Mouse (Mus musculus) lung, embryonic 14.5 days (tissue): Measurements from ENCODE around the gene AI661453. TPM values are rescaled to one million over a fixed set of nuclear protein-coding genes. Genes with fewer than 3 reads are reported as not detected.
A peak's percentile ranks its signal among the peaks of the same experiment; 100 is the strongest.

Experiments
- ATAC-seq: fragments of 200-750 bp; cut with Nextera tagmentation; 2 replicates; pipeline ENCODE4 v1.8.0; 2017; ENCODE audit warnings: mild to moderate bottlenecking, moderate TSS enrichment, moderate library complexity; ENCODE audit not compliant: insufficient read depth
- DNase-seq: peaks from one replicate; pipeline ENCODE4 v3.0.0-alpha.2; 2015
- H3K27ac ChIP-seq: fragments of 300-500 bp; sonication (generic); 2 replicates; pipeline ENCODE4 v1.5.1; 2014; ENCODE audit warnings: low read depth, mild to moderate bottlenecking, moderate library complexity
- H3K27me3 ChIP-seq: fragments of 300-500 bp; sonication (generic); 2 replicates; pipeline ENCODE4 v1.6.1; 2014; ENCODE audit warnings: low read length, control low read depth; ENCODE audit not compliant: insufficient read depth
- H3K36me3 ChIP-seq: fragments of 300-500 bp; sonication (generic); 2 replicates; pipeline ENCODE4 v1.6.1; 2014; ENCODE audit warnings: control low read depth; ENCODE audit not compliant: insufficient read depth
- H3K4me1 ChIP-seq: fragments of 300-500 bp; sonication (generic); 2 replicates; pipeline ENCODE4 v1.6.1; 2014; ENCODE audit warnings: antibody characterized with exemption, control low read depth; ENCODE audit not compliant: insufficient read depth
- H3K4me2 ChIP-seq: fragments of 300-500 bp; sonication (generic); 2 replicates; pipeline ENCODE4 v1.6.1; 2014; ENCODE audit warnings: mild to moderate bottlenecking
- H3K4me3 ChIP-seq: fragments of 300-500 bp; sonication (generic); 2 replicates; pipeline ENCODE4 v1.5.1; 2014; ENCODE audit warnings: low read depth, low read length
- H3K9ac ChIP-seq: fragments of 300-500 bp; sonication (generic); 2 replicates; pipeline ENCODE4 v1.6.1; 2014
- H3K9me3 ChIP-seq: fragments of 300-500 bp; sonication (generic); 2 replicates; pipeline ENCODE4 v1.6.1; 2016; ENCODE audit warnings: low read depth, low read length, control low read depth
- CTCF ChIP-seq: IDR thresholded peaks from 2 replicates; pipeline ENCODE4 v1.5.1; 2016; ENCODE audit warnings: antibody characterized with exemption, low read depth
- WGBS: fragments of 180-500 bp; shearing (Covaris S2); extraction: QIAGEN DNeasy Blood & Tissue Kit; methylation state at CpG from one replicate; pipeline ENCODE4 v1.1.7; 2014; 5-methylcytosine and 5-hydroxymethylcytosine counted together
- polyA plus RNA-seq: library from polyadenylated mRNA; unstranded; fragments of >200 nt; fragmentation: Nextera tagmentation; extraction: Ambion mirVana; gene quantifications from 2 replicates; pipeline ENCODE4 v1.2.1, GENCODE M21; 2014

AI661453 gene
- polyA plus RNA-seq, 1 experiment from 2014 or later, result 2.4 TPM

DNA sequence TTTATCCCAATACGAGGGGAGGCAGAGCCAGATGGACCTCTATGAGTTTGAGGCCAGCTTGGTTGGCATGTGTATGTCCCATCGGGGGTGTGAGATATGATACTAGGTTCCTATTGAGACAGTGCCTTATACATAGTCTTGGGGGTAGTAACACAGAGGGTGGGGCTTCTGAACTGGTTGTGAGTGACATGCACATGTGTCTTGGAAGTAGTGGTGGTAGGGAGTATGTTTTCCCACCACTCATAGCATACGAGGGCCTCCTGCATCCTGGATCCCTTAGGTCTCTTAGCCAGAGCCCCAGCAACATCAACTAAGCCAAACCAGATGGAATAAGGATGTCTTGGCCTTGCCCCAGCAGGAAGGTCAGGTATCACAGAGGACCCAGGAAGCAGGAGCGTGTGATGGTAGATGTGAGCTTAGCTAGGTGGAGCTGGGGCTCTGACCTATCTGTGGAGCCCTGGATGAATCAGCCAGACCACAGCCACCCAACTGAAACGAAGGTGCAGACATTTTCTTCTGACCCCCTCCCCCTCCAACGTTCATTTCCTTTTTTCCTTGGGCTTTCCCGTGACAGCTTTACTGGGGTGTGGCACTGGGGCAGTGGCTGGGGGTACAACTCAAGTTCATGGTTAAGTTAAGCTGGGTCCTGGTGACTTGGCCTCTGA lies 78.9 kb downstream of the AI661453 start:
- TF ChIP-seq CTCF, result no peak
- DNase-seq, result no peak

DNA sequence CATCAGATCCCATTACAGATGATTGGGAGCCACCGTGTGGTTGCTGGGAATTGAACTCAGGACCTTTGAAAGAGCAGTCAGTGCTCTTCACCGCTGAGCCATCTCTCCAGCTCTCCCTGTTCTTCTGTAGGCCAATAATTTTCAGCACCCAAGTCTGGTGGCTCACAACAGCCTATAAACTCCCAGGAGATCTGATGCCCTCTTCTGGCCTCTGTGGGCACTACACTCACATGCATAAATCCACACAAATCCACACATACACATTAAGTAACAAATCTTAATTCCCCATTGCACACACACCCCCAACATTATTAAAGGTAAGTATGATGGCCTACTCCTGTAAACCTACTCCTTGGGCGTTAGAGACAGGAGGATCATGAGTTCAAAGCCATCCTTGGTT lies 79.8 kb downstream of the AI661453 start:
- peak; percentile 27 for TF ChIP-seq CTCF
- WGBS, result 94% methylated on average over 3 of the region's 3 CpGs
- Histone ChIP-seq H3K4me2 (no peak overlapping the region), H3K36me3 (no peaks in the 10 kb centered on the region), H3K9me3 (no peaks in the 10 kb centered on the region), H3K4me1 (peaks cover 31% of the 10 kb centered on the region), H3K27ac (no peak overlapping the region), H3K27me3 (no peaks in the 10 kb centered on the region), H3K9ac (no peak overlapping the region), H3K4me3 (no peak overlapping the region)
- DNase-seq (no peak), ATAC-seq (no peak)

More for the DNA sequence above, 78.9 kb downstream of the AI661453 start:
- ATAC-seq, result no peak
- 78% methylated on average over 7 of the region's 7 CpGs for WGBS
- no peak overlapping the region for H3K4me2 ChIP-seq
- no peaks in the 10 kb centered on the region for H3K27me3 ChIP-seq
- H3K36me3 ChIP-seq, result no peaks in the 10 kb centered on the region
- H3K4me1 ChIP-seq, result peaks cover 30% of the 10 kb centered on the region
- no peak overlapping the region for H3K4me3 ChIP-seq
- no peak overlapping the region for H3K9ac ChIP-seq
- no peaks in the 10 kb centered on the region for H3K9me3 ChIP-seq
- H3K27ac ChIP-seq, result no peak overlapping the region

DNA sequence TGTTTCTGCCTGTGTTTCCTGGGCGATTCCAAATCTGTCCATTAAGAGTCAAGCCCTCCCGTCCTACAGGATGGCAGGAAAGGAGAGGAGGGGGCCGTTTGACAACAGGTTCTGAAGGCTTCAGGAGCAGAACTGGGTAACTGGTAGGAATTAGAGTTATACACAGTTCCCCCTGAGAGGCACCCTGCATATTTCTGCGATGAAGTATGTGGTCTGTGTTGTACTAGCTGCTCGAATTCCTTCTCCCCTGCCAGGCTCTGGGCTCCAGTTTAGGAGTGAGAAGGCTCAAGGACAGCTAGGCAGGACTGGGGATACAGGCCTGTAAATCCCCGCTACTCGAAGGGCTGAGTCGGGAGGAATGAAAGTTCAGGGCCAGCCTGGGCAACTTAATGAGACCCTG lies 81.8 kb downstream of the AI661453 start:
- Histone ChIP-seq H3K4me1 (peaks cover 38% of the 10 kb centered on the region), H3K4me2 (peak overlapping the region; percentile 36), H3K27me3 (no peaks in the 10 kb centered on the region), H3K27ac (peak overlapping the region; percentile 97), H3K36me3 (no peaks in the 10 kb centered on the region), H3K9me3 (no peaks in the 10 kb centered on the region), H3K9ac (peak overlapping the region; percentile 4; the same call in 1 of the 2 replicates), H3K4me3 (no peak overlapping the region)
- TF ChIP-seq CTCF, result no peak
- 16% methylated on average over 8 of the region's 8 CpGs for WGBS
- ATAC-seq, result peak; percentile 54
- peak; percentile 79 for DNase-seq

Other genes starting within 250 kb of the AI661453 start
- 84.1 and 86.9 TPM in 2 replicates for gene Mrps10, start 67.7 kb upstream of the AI661453 start, polyA plus RNA-seq
- 0.41 and 0.49 TPM in 2 replicates for gene Guca1b, start 51.2 kb upstream of the AI661453 start, polyA plus RNA-seq
- gene Guca1a, start 36.0 kb upstream of the AI661453 start, polyA plus RNA-seq, result 1.6 and 1.7 TPM in 2 replicates
- gene 1700001C19Rik, start 761 bp downstream of the AI661453 start, polyA plus RNA-seq, result 0.13 TPM in 1 of 2 replicates, not detected in the other
- gene Taf8, start 65.7 kb downstream of the AI661453 start, polyA plus RNA-seq, result 22.1 and 26.8 TPM in 2 replicates
- gene Ccnd3, start 68.4 kb downstream of the AI661453 start, polyA plus RNA-seq, result 289 and 308 TPM in 2 replicates
- gene Bysl, start 174.9 kb downstream of the AI661453 start, polyA plus RNA-seq, result 24.2 and 25.4 TPM in 2 replicates
- 45.5 and 49.2 TPM in 2 replicates for gene Med20, start 175.0 kb downstream of the AI661453 start, polyA plus RNA-seq
- 0.74 and 1.8 TPM in 2 replicates for gene Gm20517, start 175.0 kb downstream of the AI661453 start, polyA plus RNA-seq
- gene Usp49, start 194.1 kb downstream of the AI661453 start, polyA plus RNA-seq, result 5.0 and 5.6 TPM in 2 replicates